Comparison of ENCODE assay signal across 9 mouse cellular contexts in genomic region chr6:136827116-136827515, GRCm38 (mm10). TPM values are rescaled to one million over a fixed set of nuclear protein-coding genes. Genes with fewer than 3 reads are reported as not detected.
DNase-seq lines count a peak whose midpoint lies in the region; ATAC-seq and TF ChIP-seq lines count a peak whose summit lies in the region.
"Had no signal": no experiment of that assay in that cellular context is flagged by ENCODE, and none has a peak within 500 bp of the region (broad histone marks: within the 10 kb centered on the region; RNA-seq: fewer than 3 reads in every experiment).

No protein-coding gene starts in this region.

- H3K27ac ChIP-seq in gastrocnemius, adult 2 months: peak overlapping the region; percentile 97
- H3K27ac ChIP-seq in thymus, adult 2 months (ENCODE audit: control insufficient read depth, insufficient read depth, low read length): no peak overlapping the region
- peak overlapping the region; percentile 85; the same call in 1 of the 2 replicates for H3K27ac ChIP-seq in liver, embryonic 11.5 days (ENCODE audit: low read depth, low read length)

- TF ChIP-seq CTCF in gastrocnemius, adult 2 months (IDR thresholded peaks at IDR 0.05): no peak
- TF ChIP-seq CTCF in thymus, adult 2 months (IDR thresholded peaks at IDR 0.05; ENCODE audit: borderline replicate concordance, control insufficient read depth, extremely low read depth, insufficient read depth, low read length, poor library complexity): no peak

- H3K9ac ChIP-seq in liver, embryonic 11.5 days (ENCODE audit: low read depth, low read length): peak overlapping the region; percentile 99

- peaks cover 11% of the 10 kb centered on the region for H3K4me1 ChIP-seq in thymus, adult 2 months (replicated peaks; ENCODE audit: control insufficient read depth, insufficient read depth, low read length)
- H3K4me1 ChIP-seq in liver, embryonic 11.5 days (replicated peaks; ENCODE audit: control insufficient read depth, insufficient read depth, low read length): 0 out of 2 replicates have a peak, but pooled peaks cover 5% of the 10 kb centered on the region

- WGBS in thymus, adult 2 months: 6% methylated on average over 7 of the region's 7 CpGs
- 12% methylated on average over 7 of the region's 7 CpGs for WGBS in liver, embryonic 11.5 days

- peaks cover 26% of the 10 kb centered on the region for H3K36me3 ChIP-seq in thymus, adult 2 months (ENCODE audit: control insufficient read depth, insufficient read depth, low read length)
- H3K36me3 ChIP-seq in liver, embryonic 11.5 days (ENCODE audit: control insufficient read depth, insufficient read depth, low read length): peaks cover 25% of the 10 kb centered on the region

- H3K9me3 ChIP-seq in liver, embryonic 11.5 days (ENCODE audit: control insufficient read depth, low read length): no peaks in the 10 kb centered on the region

- no peak for ATAC-seq in liver, embryonic 11.5 days (replicated peaks; ENCODE audit: low FRiP score)
- no peak for ATAC-seq in activated CD4-positive, CD25-positive, alpha-beta regulatory T cell, adult 4 months

- no peaks in the 10 kb centered on the region for H3K27me3 ChIP-seq in thymus, adult 2 months (ENCODE audit: control insufficient read depth, insufficient read depth, low read length)
- H3K27me3 ChIP-seq in liver, embryonic 11.5 days (replicated peaks; ENCODE audit: control insufficient read depth, insufficient read depth, low read length): no peaks in the 10 kb centered on the region

- intact Hi-C loops in gastrocnemius, adult 2 months (cut with DNase I): loop anchor here (1.0 kb wide), 1 partner anchor 23 kb away; the partner anchor contains the start of gene Hist4h4
- intact Hi-C loops in gastrocnemius, postnatal 14 days (cut with DNase I; ENCODE audit: low total_unique reads): no loop called here

- H3K4me2 ChIP-seq in liver, embryonic 11.5 days: peak overlapping the region; percentile 96

- no peak for DNase-seq in gastrocnemius, adult 2 months
- no peak for DNase-seq in gastrocnemius, postnatal 10 days
- DNase-seq in thymus, adult 2 months: no peak
- DNase-seq in thymus, adult 18-20 months: no peak
- no peak for DNase-seq in liver, embryonic 11.5 days (ENCODE audit: low spot score)
- no peak for DNase-seq in left cerebral cortex, adult 8-10 months (ENCODE audit: low spot score in 2 of 2)
- DNase-seq in gastrocnemius, postnatal 14 days: no peak
- DNase-seq: cerebellum, postnatal 36 days had no signal

- TF ChIP-seq POLR2A in thymus, adult 2 months (IDR thresholded peaks at IDR 0.05; ENCODE audit: control insufficient read depth, extremely low read depth, insufficient read depth, low read length, poor library complexity): no peak

- H3K4me3 ChIP-seq in gastrocnemius, adult 2 months: peak overlapping the region; percentile 100
- H3K4me3 ChIP-seq in thymus, adult 2 months (ENCODE audit: control insufficient read depth, insufficient read depth, low read length): peak overlapping the region; percentile 80
- peak overlapping the region; percentile 100 for H3K4me3 ChIP-seq in liver, embryonic 11.5 days (ENCODE audit: low read depth, low read length)

RNA-seq across cellular contexts. Expression of gene BC049715, which starts 0.3 kb away (rescaled TPM):
- under 1 TPM in 1 of 2 experiments, not detected in 1; 0.28 TPM for total RNA-seq in gastrocnemius, adult 2 months (2021)
- under 1 TPM; 0.38 to 0.65 TPM for total RNA-seq in gastrocnemius, postnatal 10 days (2021)
- polyA plus RNA-seq in thymus, adult 2 months (2012; rRNA removed): 0.86 and 2.3 TPM in 2 replicates
- 2.3 and 2.6 TPM in 2 replicates for polyA plus RNA-seq in liver, embryonic 11.5 days (2014; fragmentation: Nextera tagmentation; extraction: Ambion mirVana)
- polyA plus RNA-seq in activated CD4-positive, CD25-positive, alpha-beta regulatory T cell, adult 4 months (2017; shearing (Covaris generic)): under 1 TPM; 0.48 to 0.60 TPM
- total RNA-seq in left cerebral cortex, adult 8-10 months (2022): 1 to 10 TPM; 2.1 to 5.4 (median 3.7) TPM
- under 1 TPM; 0.10 to 0.35 TPM for total RNA-seq in gastrocnemius, postnatal 14 days (2021)

RNA-seq across cellular contexts. Expression of gene Wbp11, which starts 0.9 kb away (rescaled TPM):
- total RNA-seq in gastrocnemius, adult 2 months (2021): 10 to 100 TPM; 48.4 to 54.7 TPM
- total RNA-seq in gastrocnemius, postnatal 10 days (2021): 10 to 100 TPM; 64.9 to 69.1 TPM
- 72.3 and 91.3 TPM in 2 replicates for polyA plus RNA-seq in thymus, adult 2 months (2012; rRNA removed)
- 165 and 168 TPM in 2 replicates for polyA plus RNA-seq in liver, embryonic 11.5 days (2014; fragmentation: Nextera tagmentation; extraction: Ambion mirVana)
- 10 to 100 TPM; 57.8 to 58.8 TPM for polyA plus RNA-seq in activated CD4-positive, CD25-positive, alpha-beta regulatory T cell, adult 4 months (2017; shearing (Covaris generic))
- total RNA-seq in left cerebral cortex, adult 8-10 months (2022): 100 to 1,000 TPM; 110 to 121 (median 116) TPM
- total RNA-seq in gastrocnemius, postnatal 14 days (2021): 10 to 100 TPM; 49.2 to 53.1 TPM

RNA-seq across cellular contexts. Expression of gene Smco3, which starts 8.1 kb away (rescaled TPM):
- total RNA-seq in gastrocnemius, adult 2 months (2021): not detected
- 1 to 10 TPM in 1 of 2 experiments, under 1 TPM in 1; 0.77 to 1.7 TPM for total RNA-seq in gastrocnemius, postnatal 10 days (2021)
- 0.13 and 0.24 TPM in 2 replicates for polyA plus RNA-seq in thymus, adult 2 months (2012; rRNA removed)
- not detected in 2 replicates for polyA plus RNA-seq in liver, embryonic 11.5 days (2014; fragmentation: Nextera tagmentation; extraction: Ambion mirVana)
- polyA plus RNA-seq in activated CD4-positive, CD25-positive, alpha-beta regulatory T cell, adult 4 months (2017; shearing (Covaris generic)): not detected
- total RNA-seq in left cerebral cortex, adult 8-10 months (2022): 1 to 10 TPM; 5.2 to 8.0 (median 7.4) TPM
- total RNA-seq in gastrocnemius, postnatal 14 days (2021): 1 to 10 TPM in 1 of 2 experiments, under 1 TPM in 1; 0.62 to 1.6 TPM

RNA-seq across cellular contexts. Expression of gene H2afj, which starts 19.1 kb away (rescaled TPM):
- 10 to 100 TPM; 12.4 to 13.8 TPM for total RNA-seq in gastrocnemius, adult 2 months (2021)
- 10 to 100 TPM; 16.3 to 17.6 TPM for total RNA-seq in gastrocnemius, postnatal 10 days (2021)
- 309 and 326 TPM in 2 replicates for polyA plus RNA-seq in thymus, adult 2 months (2012; rRNA removed)
- 186 and 193 TPM in 2 replicates for polyA plus RNA-seq in liver, embryonic 11.5 days (2014; fragmentation: Nextera tagmentation; extraction: Ambion mirVana)
- polyA plus RNA-seq in activated CD4-positive, CD25-positive, alpha-beta regulatory T cell, adult 4 months (2017; shearing (Covaris generic)): 100 to 1,000 TPM; 139 to 147 TPM
- 10 to 100 TPM; 35.3 to 52.5 (median 39.1) TPM for total RNA-seq in left cerebral cortex, adult 8-10 months (2022)
- 10 to 100 TPM; 12.7 to 18.5 TPM for total RNA-seq in gastrocnemius, postnatal 14 days (2021)

RNA-seq across cellular contexts. Expression of gene Hist4h4, which starts 22.9 kb away (rescaled TPM):
- 1 to 10 TPM; 4.2 to 4.5 TPM for total RNA-seq in gastrocnemius, adult 2 months (2021)
- total RNA-seq in gastrocnemius, postnatal 10 days (2021): 10 to 100 TPM; 19.9 to 21.8 TPM
- 14.5 and 17.8 TPM in 2 replicates for polyA plus RNA-seq in thymus, adult 2 months (2012; rRNA removed)
- 0.43 and 0.88 TPM in 2 replicates for polyA plus RNA-seq in liver, embryonic 11.5 days (2014; fragmentation: Nextera tagmentation; extraction: Ambion mirVana)
- polyA plus RNA-seq in activated CD4-positive, CD25-positive, alpha-beta regulatory T cell, adult 4 months (2017; shearing (Covaris generic)): 1 to 10 TPM in 1 of 2 experiments, under 1 TPM in 1; 0.96 to 1.2 TPM
- 10 to 100 TPM in 3 of 4 experiments, 1 to 10 TPM in 1; 9.0 to 13.2 (median 12.5) TPM for total RNA-seq in left cerebral cortex, adult 8-10 months (2022)
- 10 to 100 TPM; 10.8 to 11.4 TPM for total RNA-seq in gastrocnemius, postnatal 14 days (2021)
